Mouse (Mus musculus) MEL (cell line): ENCODE results near the gene Npcd. TPM values are rescaled to one million over a fixed set of nuclear protein-coding genes. Genes with fewer than 3 reads are reported as not detected.

ENCODE experiments used
- DNase-seq: peaks from one replicate; pipeline ENCODE4 v3.0.0; 2011; ENCODE audit warnings: low read depth, low spot score
- H3K27ac ChIP-seq: 2 replicates; pipeline ENCODE4 v1.5.1; 2012; ENCODE audit warnings: low read depth, mild to moderate bottlenecking, control low read depth, low read length, moderate library complexity; ENCODE audit not compliant: control insufficient read depth
- H3K27me3 ChIP-seq, 2 experiments: fragments of 150-350 bp in 1 of 2; sonication (generic) in 1 of 2; 2 replicates each; pipeline ENCODE4 v1.6.1; 2012; ENCODE audit warnings: low read length in 2 of 2, mild to moderate bottlenecking in 2 of 2, improper control_type of control experiment in 1 of 2, moderate library complexity in 1 of 2; ENCODE audit not compliant: insufficient read depth in 2 of 2, control insufficient read depth in 1 of 2
- H3K36me3 ChIP-seq, 2 experiments: 2 replicates each; pipeline ENCODE4 v1.6.1; 2012 to 2014; ENCODE audit warnings: low read length in 2 of 2, improper control_type of control experiment in 1 of 2, inconsistent platforms in 1 of 2, mild to moderate bottlenecking in 1 of 2; ENCODE audit not compliant: insufficient read depth in 2 of 2, control insufficient read depth in 1 of 2
- H3K4me1 ChIP-seq, 2 experiments: fragments of 150-350 bp in 1 of 2; sonication (generic) in 1 of 2; 2 replicates each; pipeline ENCODE4 v1.6.1; 2012; ENCODE audit warnings: low read length in 2 of 2, improper control_type of control experiment in 1 of 2, mild to moderate bottlenecking in 1 of 2; ENCODE audit not compliant: insufficient read depth in 2 of 2, control insufficient read depth in 1 of 2
- H3K4me3 ChIP-seq, 2 experiments: fragments of 150-350 bp in 1 of 2; sonication (generic) in 1 of 2; 2 replicates each; pipeline ENCODE4 v1.5.1; 2012; ENCODE audit warnings: low read depth in 2 of 2, low read length in 2 of 2, mild to moderate bottlenecking in 2 of 2, moderate library complexity in 2 of 2, control low read depth in 1 of 2, improper control_type of control experiment in 1 of 2; ENCODE audit not compliant: control insufficient read depth in 1 of 2, insufficient read depth in 1 of 2
- H3K79me2 ChIP-seq: 2 replicates; pipeline ENCODE4 v1.6.1; 2012; ENCODE audit warnings: mild to moderate bottlenecking, low read length, moderate library complexity; ENCODE audit not compliant: control insufficient read depth, poor library complexity, insufficient read depth
- H3K9ac ChIP-seq: 2 replicates; pipeline ENCODE4 v1.6.1; 2012; ENCODE audit warnings: low read depth, mild to moderate bottlenecking, control low read depth, low read length, moderate library complexity; ENCODE audit not compliant: control insufficient read depth, poor library complexity, severe bottlenecking
- H3K9me3 ChIP-seq: fragments of 150-350 bp; sonication (generic); replicated peaks from 2 replicates; pipeline ENCODE4 v1.6.1; 2012; ENCODE audit warnings: mild to moderate bottlenecking, low read length, improper control_type of control experiment, moderate library complexity; ENCODE audit not compliant: insufficient read depth
- CHD1 ChIP-seq: IDR thresholded peaks from 2 replicates; pipeline ENCODE4 v1.6.1; 2012; ENCODE audit warnings: low read depth, mild to moderate bottlenecking, inconsistent platforms, low read length, improper control_type of control experiment
- CTCF ChIP-seq, 3 experiments: IDR thresholded peaks in 2 of 3; conservative IDR thresholded peaks in 1 of 3; 2 replicates each; pipeline ENCODE4 v1.5.1; 2011 to 2012; ENCODE audit warnings: low read length in 3 of 3, low read depth in 2 of 3, mild to moderate bottlenecking in 2 of 3, improper control_type of control experiment in 1 of 3, inconsistent platforms in 1 of 3, mixed read lengths in 1 of 3, moderate library complexity in 1 of 3; ENCODE audit not compliant: control insufficient read depth in 1 of 3, insufficient read depth in 1 of 3, poor library complexity in 1 of 3, severe bottlenecking in 1 of 3
- E2F4 ChIP-seq: IDR thresholded peaks from 2 replicates; pipeline ENCODE4 v1.6.1; 2011; ENCODE audit warnings: low read depth, low read length, improper control_type of control experiment, borderline replicate concordance
- ELF1 ChIP-seq: IDR thresholded peaks from 2 replicates; pipeline ENCODE4 v1.6.1; 2014; ENCODE audit warnings: low read depth, mild to moderate bottlenecking, inconsistent platforms, low read length, improper control_type of control experiment, moderate library complexity
- GABPA ChIP-seq: IDR thresholded peaks from 2 replicates; pipeline ENCODE4 v1.6.1; 2012; ENCODE audit warnings: low read depth, mild to moderate bottlenecking, inconsistent platforms, low read length, improper control_type of control experiment, moderate library complexity
- HCFC1 ChIP-seq: IDR thresholded peaks from 2 replicates; pipeline ENCODE4 v1.6.1; 2012; ENCODE audit warnings: low read depth, mild to moderate bottlenecking, inconsistent platforms, low read length, improper control_type of control experiment, moderate library complexity
- KAT2A ChIP-seq: conservative IDR thresholded peaks from 2 replicates; pipeline ENCODE4 v1.6.1; 2012; ENCODE audit warnings: low read depth, low read length, improper control_type of control experiment, inconsistent platforms
- MAZ ChIP-seq: IDR thresholded peaks from 2 replicates; pipeline ENCODE4 v1.6.1; 2012; ENCODE audit warnings: low read depth, mild to moderate bottlenecking, inconsistent platforms, low read length, improper control_type of control experiment
- MEF2A ChIP-seq: IDR thresholded peaks from 2 replicates; pipeline ENCODE4 v1.6.1; 2014; ENCODE audit warnings: low read depth, mild to moderate bottlenecking, inconsistent platforms, low read length, improper control_type of control experiment; ENCODE audit not compliant: poor library complexity, insufficient replicate concordance, severe bottlenecking; ENCODE audit errors: extremely low read depth
- MYB ChIP-seq: IDR thresholded peaks from 2 replicates; pipeline ENCODE4 v1.6.1; 2011; ENCODE audit warnings: mild to moderate bottlenecking, low read depth, low read length, improper control_type of control experiment
- MYC ChIP-seq: IDR thresholded peaks from 2 replicates; pipeline ENCODE4 v1.6.1; 2011; ENCODE audit warnings: low read depth, mild to moderate bottlenecking, low read length, improper control_type of control experiment, moderate library complexity
- NRF1 ChIP-seq: IDR thresholded peaks from 2 replicates; pipeline ENCODE4 v1.6.1; 2014; ENCODE audit warnings: low read depth, mild to moderate bottlenecking, inconsistent platforms, low read length, improper control_type of control experiment, moderate library complexity; ENCODE audit not compliant: poor library complexity, insufficient read depth, severe bottlenecking
- POLR2A ChIP-seq, 2 experiments: IDR thresholded peaks; 2 replicates each; pipeline ENCODE4 v1.6.1; 2011 to 2012; ENCODE audit warnings: low read length in 2 of 2, mild to moderate bottlenecking in 2 of 2, control low read depth in 1 of 2, improper control_type of control experiment in 1 of 2, low read depth in 1 of 2, moderate library complexity in 1 of 2; ENCODE audit not compliant: control insufficient read depth in 1 of 2, insufficient read depth in 1 of 2, poor library complexity in 1 of 2
- POLR2AphosphoS2 ChIP-seq: IDR thresholded peaks from 2 replicates; pipeline ENCODE4 v1.6.1; 2011; ENCODE audit warnings: low read length, improper control_type of control experiment
- RAD21 ChIP-seq: IDR thresholded peaks from 2 replicates; pipeline ENCODE4 v1.6.1; 2011; ENCODE audit warnings: mild to moderate bottlenecking, low read depth, low read length, improper control_type of control experiment
- SIN3A ChIP-seq: IDR thresholded peaks from 2 replicates; pipeline ENCODE4 v1.6.1; 2012; ENCODE audit warnings: low read length, improper control_type of control experiment, inconsistent platforms
- SMC3 ChIP-seq: IDR thresholded peaks from 2 replicates; pipeline ENCODE4 v1.6.1; 2011; ENCODE audit warnings: low read depth, low read length, improper control_type of control experiment
- TBP ChIP-seq: IDR thresholded peaks from 2 replicates; pipeline ENCODE4 v1.8.0; 2011; ENCODE audit warnings: low read depth, low read length, improper control_type of control experiment
- UBTF ChIP-seq: IDR thresholded peaks from 2 replicates; pipeline ENCODE4 v1.6.1; 2012; ENCODE audit warnings: low read depth, mild to moderate bottlenecking, inconsistent platforms, low read length, improper control_type of control experiment, moderate library complexity, borderline replicate concordance; ENCODE audit not compliant: insufficient read depth
- USF1 ChIP-seq: IDR thresholded peaks from 2 replicates; pipeline ENCODE4 v1.6.1; 2014; ENCODE audit warnings: low read depth, mild to moderate bottlenecking, inconsistent platforms, low read length, improper control_type of control experiment, moderate library complexity
- USF2 ChIP-seq, 2 experiments: IDR thresholded peaks; 2 replicates each; pipeline ENCODE4 v1.6.1; 2011 to 2012; ENCODE audit warnings: improper control_type of control experiment in 2 of 2, low read length in 2 of 2, borderline replicate concordance in 1 of 2, inconsistent platforms in 1 of 2, low read depth in 1 of 2, mild to moderate bottlenecking in 1 of 2; ENCODE audit not compliant: insufficient read depth in 1 of 2
- ZC3H11A ChIP-seq: IDR thresholded peaks from 2 replicates; pipeline ENCODE4 v1.6.1; 2012; ENCODE audit warnings: low read depth, mild to moderate bottlenecking, inconsistent platforms, low read length, improper control_type of control experiment
- ZNF384 ChIP-seq: IDR thresholded peaks from 2 replicates; pipeline ENCODE4 v1.6.1; 2012; ENCODE audit warnings: low read depth, mild to moderate bottlenecking, inconsistent platforms, low read length, improper control_type of control experiment
- polyA plus RNA-seq, 2 experiments: library from polyadenylated mRNA; stranded (reverse) in 1 of 2; unstranded in 1 of 2; fragments of >175 nt in 1 of 2; fragments of >200 nt in 1 of 2; gene quantifications; 2 replicates each; pipeline versions ENCODE4 v1.2.1 to v1.2.4; 2012; ENCODE audit warnings: low replicate concordance in 2 of 2, low read depth in 1 of 2; ENCODE audit not compliant: insufficient read length in 2 of 2, insufficient read depth in 1 of 2, missing spikeins in 1 of 2
- total RNA-seq: library from RNA; depleted of rRNA; stranded (reverse); fragments of 300-350 nt; gene quantifications from 2 replicates; pipeline ENCODE4 v1.2.3, GENCODE M21; 2012

The Npcd gene
- total and polyA plus RNA-seq, 3 experiments, result not detected

DNA sequence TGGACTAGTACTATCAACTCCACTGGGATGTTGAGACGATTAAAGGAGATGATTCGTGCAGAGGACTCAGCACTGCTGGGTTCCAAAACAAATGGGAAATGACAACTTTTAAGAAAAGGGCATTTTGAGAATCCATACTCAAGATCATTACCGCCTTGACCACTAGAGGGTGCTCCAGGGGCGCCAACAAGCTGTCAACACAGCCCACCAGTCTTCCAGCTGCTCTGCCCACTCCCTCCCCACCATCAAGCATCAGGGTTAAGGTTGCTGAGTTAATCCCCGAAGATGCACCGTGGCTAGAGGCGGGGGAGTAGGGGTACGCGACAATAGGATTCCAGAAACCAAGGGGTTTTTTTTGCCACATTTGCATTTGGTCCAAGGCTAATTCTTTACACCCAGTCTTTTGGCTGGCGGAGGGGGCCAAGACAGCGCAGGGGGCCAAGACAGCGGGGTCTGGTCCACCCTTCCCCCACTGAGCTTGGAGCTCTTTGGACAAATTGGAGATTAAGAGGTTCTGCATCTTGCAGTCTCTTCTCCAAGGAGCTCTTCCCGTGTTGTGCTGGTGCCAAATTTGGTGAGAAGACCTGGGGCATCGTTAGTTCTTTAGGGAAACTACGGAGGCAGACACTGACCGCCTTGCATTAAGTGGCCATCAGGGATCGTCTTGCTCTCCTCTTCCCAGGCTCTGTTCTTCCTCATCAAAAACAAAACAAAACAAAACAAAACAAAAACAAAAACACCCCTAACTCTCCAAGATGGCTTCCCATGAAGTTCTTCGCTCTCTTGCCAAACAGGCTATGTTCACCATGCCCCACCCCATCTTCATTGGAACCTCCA lies 1.8 kb downstream of the Npcd start:
- Histone ChIP-seq H3K9ac (peak overlapping the region; percentile 95), H3K36me3 (peaks cover 0 to 13% of the 10 kb centered on the region in 2 experiments; a peak in 3 of 4 replicates), H3K27ac (peak overlapping the region; percentile 72), H3K9me3 (no peaks in the 10 kb centered on the region), H3K4me3 (peak overlapping the region; percentile 83 to 90), H3K27me3 (no peaks in the 10 kb centered on the region), H3K4me1 (peaks cover 0 to 15% of the 10 kb centered on the region in 2 experiments; a peak in 1 of 4 replicates), H3K79me2 (peaks cover 19% of the 10 kb centered on the region)
- no peak for TF ChIP-seq MEF2A
- TF ChIP-seq CTCF (IDR thresholded peaks at IDR 0.05 in 2 of 3, conservative IDR thresholded peaks at IDR 0.05 in 1 of 3; ENCODE audit: control insufficient read depth in 1 of 3, insufficient read depth in 1 of 3, low read depth in 2 of 3, low read length in 3 of 3, poor library complexity in 1 of 3, severe bottlenecking in 1 of 3), result peak; percentile 79 to 91 (median 87)
- TF ChIP-seq NRF1, result no peak
- 0 out of 2 replicates have a peak, but pooled peaks have one; percentile 14 for TF ChIP-seq TBP
- TF ChIP-seq ELF1, result no peak
- peak; percentile 50 for TF ChIP-seq SMC3
- TF ChIP-seq SIN3A, result peak; percentile 57; the same call in 1 of the 2 replicates
- no peak for TF ChIP-seq ZNF384
- TF ChIP-seq E2F4, result no peak
- no peak; a peak in 1 of 4 replicates for TF ChIP-seq POLR2A (IDR thresholded peaks at IDR 0.05; ENCODE audit: control insufficient read depth in 1 of 2, insufficient read depth in 1 of 2, low read depth in 1 of 2, low read length in 2 of 2, poor library complexity in 1 of 2)
- no peak for TF ChIP-seq USF1
- no peak for TF ChIP-seq USF2 (IDR thresholded peaks at IDR 0.05; ENCODE audit: borderline replicate concordance in 1 of 2, insufficient read depth in 1 of 2, low read depth in 1 of 2, low read length in 2 of 2)
- TF ChIP-seq RAD21, result peak; percentile 43
- TF ChIP-seq MYC, result no peak
- TF ChIP-seq GABPA, result no peak
- no peak for TF ChIP-seq ZC3H11A
- DNase-seq, result peak; percentile 82

- peaks cover 19% of the 10 kb centered on the region for H3K79me2 ChIP-seq
- H3K27ac ChIP-seq, result no peak overlapping the region
- H3K9ac ChIP-seq, result no peak overlapping the region
- H3K9me3 ChIP-seq, result no peaks in the 10 kb centered on the region
- peak; percentile 86 for DNase-seq
- TF ChIP-seq UBTF (no peak), MAZ (no peak), RAD21 (peak; percentile 33), HCFC1 (no peak), CTCF (IDR thresholded peaks at IDR 0.05 in 2 of 3, conservative IDR thresholded peaks at IDR 0.05 in 1 of 3; ENCODE audit: control insufficient read depth in 1 of 3, insufficient read depth in 1 of 3, low read depth in 2 of 3, low read length in 3 of 3, poor library complexity in 1 of 3, severe bottlenecking in 1 of 3) (peak; percentile 72 to 87 (median 76)), KAT2A (no peak), SMC3 (peak; percentile 56), CHD1 (no peak), MYB (no peak), POLR2AphosphoS2 (peak; percentile 39; the same call in 1 of the 2 replicates)
- H3K4me3 ChIP-seq, result no peak overlapping the region
- H3K27me3 ChIP-seq, result no peaks in the 10 kb centered on the region
- H3K36me3 ChIP-seq, result peaks cover 0 to 13% of the 10 kb centered on the region in 2 experiments; a peak in 3 of 4 replicates
- peaks cover 0 to 15% of the 10 kb centered on the region in 2 experiments; a peak in 1 of 4 replicates for H3K4me1 ChIP-seq
Measured at GRCm38 (mm10) chr15:79830388-79830787, 3.6 kb downstream of the Npcd start.
